Mouse (Mus musculus) adrenal gland, adult 8-10 months (tissue): ENCODE measurements around the gene Ctla4. TPM values are rescaled to one million over a fixed set of nuclear protein-coding genes. Genes with fewer than 3 reads are reported as not detected.

Experiments used
- DNase-seq: peaks from one replicate; pipeline ENCODE4 v3.0.0; 2022
- total RNA-seq, 4 experiments: library from RNA; stranded (reverse); gene quantifications; 2 replicates each; pipeline ENCODE4 v1.2.4; 2022

The Ctla4 gene
- not detected for total RNA-seq

GRCm38 (mm10) chr1:60886981-60887380, at the start of gene Ctla4:
Gene Ctla4, plus strand, starts transcription at chr1:60887000.
- DNase-seq, result no peak

GRCm38 (mm10) chr1:60839161-60839560, 47.6 kb upstream of the Ctla4 start:
- DNase-seq, result peak; percentile 69

- no peak for DNase-seq
Measured at GRCm38 (mm10) chr1:60845318-60846060, 41.3 kb upstream of the Ctla4 start.

GRCm38 (mm10) chr1:60846616-60847275, 40.1 kb upstream of the Ctla4 start:
- no peak for DNase-seq

- DNase-seq, result no peak
Measured at GRCm38 (mm10) chr1:60849112-60849511, 37.7 kb upstream of the Ctla4 start.

GRCm38 (mm10) chr1:60849816-60850215, 37.0 kb upstream of the Ctla4 start:
- no peak for DNase-seq

GRCm38 (mm10) chr1:60851041-60851781, 35.6 kb upstream of the Ctla4 start:
- DNase-seq, result no peak

GRCm38 (mm10) chr1:60852075-60852769, 34.6 kb upstream of the Ctla4 start:
- no peak for DNase-seq

GRCm38 (mm10) chr1:60852770-60853147, 34.0 kb upstream of the Ctla4 start:
- DNase-seq, result no peak

- no peak for DNase-seq
Measured at GRCm38 (mm10) chr1:60853330-60853956, 33.4 kb upstream of the Ctla4 start.

GRCm38 (mm10) chr1:60853991-60854390, 32.8 kb upstream of the Ctla4 start:
- DNase-seq, result no peak

GRCm38 (mm10) chr1:60857351-60858220, 29.2 kb upstream of the Ctla4 start:
- DNase-seq, result no peak

- no peak for DNase-seq
Measured at GRCm38 (mm10) chr1:60859159-60859558, 27.6 kb upstream of the Ctla4 start.

- no peak for DNase-seq
Measured at GRCm38 (mm10) chr1:60859842-60860241, 27.0 kb upstream of the Ctla4 start.

GRCm38 (mm10) chr1:60860357-60860946, 26.3 kb upstream of the Ctla4 start:
- no peak for DNase-seq

- no peak for DNase-seq
Measured at GRCm38 (mm10) chr1:60860955-60861354, 25.8 kb upstream of the Ctla4 start.

GRCm38 (mm10) chr1:60861431-60861830, 25.4 kb upstream of the Ctla4 start:
- no peak for DNase-seq

GRCm38 (mm10) chr1:60862510-60862909, 24.3 kb upstream of the Ctla4 start:
- DNase-seq, result no peak

- DNase-seq, result no peak
Measured at GRCm38 (mm10) chr1:60862951-60863461, 23.8 kb upstream of the Ctla4 start.

- no peak for DNase-seq
Measured at GRCm38 (mm10) chr1:60863701-60864100, 23.1 kb upstream of the Ctla4 start.

- DNase-seq, result no peak
Measured at GRCm38 (mm10) chr1:60865167-60865566, 21.6 kb upstream of the Ctla4 start.
